Mouse (Mus musculus) ES-Bruce4 (cell line): Measurements from ENCODE around the gene Elf5. TPM values are rescaled to one million over a fixed set of nuclear protein-coding genes. Genes with fewer than 3 reads are reported as not detected.

Experiments
- H3K27ac ChIP-seq: 2 replicates; pipeline ENCODE4 v1.5.1; 2012; ENCODE audit warnings: low read length, inconsistent platforms; ENCODE audit not compliant: insufficient read depth
- H3K27me3 ChIP-seq: 2 replicates; pipeline ENCODE4 v1.6.1; 2012; ENCODE audit warnings: mild to moderate bottlenecking, low read length, inconsistent platforms; ENCODE audit not compliant: control insufficient read depth, poor library complexity, insufficient read depth, severe bottlenecking
- H3K36me3 ChIP-seq: 2 replicates; pipeline ENCODE4 v1.6.1; 2012; ENCODE audit warnings: inconsistent platforms, mild to moderate bottlenecking, low read length, moderate library complexity; ENCODE audit not compliant: control insufficient read depth, poor library complexity, insufficient read depth, severe bottlenecking
- H3K4me1 ChIP-seq: one replicate; pipeline ENCODE4 v1.8.1; 2011; ENCODE audit warnings: low read length; ENCODE audit not compliant: control insufficient read depth, insufficient read depth
- H3K4me3 ChIP-seq: 2 replicates; pipeline ENCODE4 v1.5.1; 2011; ENCODE audit warnings: low read depth, mild to moderate bottlenecking, low read length
- H3K9ac ChIP-seq: 2 replicates; pipeline ENCODE4 v1.6.1; 2012; ENCODE audit warnings: low read depth, mild to moderate bottlenecking, inconsistent platforms; ENCODE audit not compliant: poor library complexity, severe bottlenecking
- H3K9me3 ChIP-seq: replicated peaks from 2 replicates; pipeline ENCODE4 v1.6.1; 2012; ENCODE audit warnings: mild to moderate bottlenecking, low read length, inconsistent platforms; ENCODE audit not compliant: control insufficient read depth, poor library complexity, insufficient read depth, severe bottlenecking
- CTCF ChIP-seq: IDR thresholded peaks from one replicate; pipeline ENCODE4 v1.8.1; 2011; ENCODE audit warnings: low read depth, low read length
- EP300 ChIP-seq: IDR thresholded peaks from 2 replicates; pipeline ENCODE4 v1.6.1; 2011; ENCODE audit warnings: low read depth, low read length; ENCODE audit not compliant: insufficient read depth
- POLR2A ChIP-seq: IDR thresholded peaks from one replicate; pipeline ENCODE4 v1.8.1; 2011; ENCODE audit warnings: low read length; ENCODE audit not compliant: insufficient read depth
- polyA plus RNA-seq: library from polyadenylated mRNA; stranded (reverse); fragments of >200 nt; gene quantifications from 2 replicates; pipeline ENCODE4 v1.2.4, GENCODE M21; 2011; ENCODE audit warnings: low read depth; ENCODE audit not compliant: missing spikeins, insufficient read depth, insufficient read length

Elf5 gene
- polyA plus RNA-seq, 1 experiment = not detected

DNA sequence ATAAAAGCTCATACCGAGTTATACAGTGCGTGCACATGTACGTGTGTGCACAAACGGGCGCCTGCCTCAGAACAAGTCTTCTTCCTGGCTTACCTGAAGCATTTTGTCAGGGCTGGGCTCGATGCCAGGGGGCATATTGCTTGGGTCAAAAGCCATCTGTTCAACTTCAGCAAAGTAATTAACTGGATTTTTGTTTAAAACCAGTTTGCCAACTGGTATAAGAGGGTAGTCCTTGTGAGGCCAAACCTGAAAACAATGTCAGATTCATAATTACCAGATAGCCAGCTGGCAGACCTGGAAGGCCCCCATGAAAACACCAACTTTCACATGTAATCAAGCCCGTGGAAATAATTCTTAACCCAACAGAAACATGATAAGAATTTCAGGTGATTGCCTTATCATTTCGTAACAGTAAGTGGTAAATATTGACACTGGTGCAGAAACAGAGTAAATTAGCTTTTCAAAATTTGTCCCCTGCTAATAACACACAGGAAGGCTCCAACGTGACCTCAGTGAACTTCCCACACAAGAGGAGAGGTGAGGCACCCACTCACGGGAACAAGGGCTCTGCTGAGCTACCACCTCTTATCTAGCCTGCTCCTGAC lies 55.6 kb downstream of the Elf5 start:
- TF ChIP-seq CTCF (no peak), EP300 (no peak), POLR2A (no peak)
- Histone ChIP-seq H3K9me3 (no peaks in the 10 kb centered on the region), H3K4me1 (no peaks in the 10 kb centered on the region), H3K9ac (no peak overlapping the region), H3K27me3 (no peaks in the 10 kb centered on the region), H3K36me3 (peaks cover 30% of the 10 kb centered on the region), H3K4me3 (no peak overlapping the region), H3K27ac (no peak overlapping the region)

DNA sequence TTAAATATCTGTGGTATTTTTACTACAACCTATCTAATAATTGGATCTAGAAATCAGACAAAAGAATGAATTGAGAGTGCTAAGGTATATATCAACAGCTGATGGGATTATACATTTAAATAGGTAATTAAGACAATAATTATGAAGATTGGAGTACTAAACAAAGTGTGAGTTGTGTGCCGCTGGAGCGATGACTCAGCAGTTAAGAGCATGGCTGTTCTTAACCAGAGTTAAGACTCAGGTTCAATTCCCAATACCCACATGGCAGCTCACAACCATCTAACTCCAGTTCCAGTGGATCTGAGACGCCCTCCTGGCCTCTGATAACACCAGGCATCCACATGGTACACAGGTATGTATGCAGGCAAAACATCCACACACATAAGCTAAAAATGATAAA lies 61.9 kb downstream of the Elf5 start:
- TF ChIP-seq POLR2A (no peak), EP300 (no peak), CTCF (no peak)
- Histone ChIP-seq H3K36me3 (peaks cover 35% of the 10 kb centered on the region), H3K27ac (no peak overlapping the region)

DNA sequence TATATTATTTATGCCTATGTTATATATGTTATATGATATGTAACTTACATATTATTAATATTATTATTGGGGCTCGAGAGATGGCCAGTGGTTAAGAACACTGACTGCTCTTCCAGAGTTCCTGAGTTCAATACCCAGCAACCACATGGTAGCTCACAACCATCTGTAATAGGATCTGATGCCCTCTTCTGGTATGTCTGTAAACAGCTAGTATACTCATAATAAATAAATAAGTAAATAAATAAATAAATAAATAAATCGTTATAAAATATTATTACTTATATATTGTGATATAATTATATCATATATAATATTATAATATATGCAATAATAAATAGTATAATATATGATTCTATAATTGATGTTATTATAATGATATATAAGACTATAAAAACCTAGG lies 64.7 kb downstream of the Elf5 start:
- Histone ChIP-seq H3K4me3 (no peak overlapping the region), H3K27ac (no peak overlapping the region), H3K27me3 (no peaks in the 10 kb centered on the region), H3K9ac (no peak overlapping the region), H3K36me3 (peaks cover 22% of the 10 kb centered on the region), H3K4me1 (peaks cover 2% of the 10 kb centered on the region), H3K9me3 (no peaks in the 10 kb centered on the region)
- TF ChIP-seq POLR2A = no peak
- no peak for TF ChIP-seq EP300
- no peak for TF ChIP-seq CTCF

More for the DNA sequence above, 61.9 kb downstream of the Elf5 start:
- H3K4me3 ChIP-seq = no peak overlapping the region
- no peaks in the 10 kb centered on the region for H3K9me3 ChIP-seq
- no peak overlapping the region for H3K9ac ChIP-seq
- no peaks in the 10 kb centered on the region for H3K27me3 ChIP-seq
- H3K4me1 ChIP-seq = no peaks in the 10 kb centered on the region

DNA sequence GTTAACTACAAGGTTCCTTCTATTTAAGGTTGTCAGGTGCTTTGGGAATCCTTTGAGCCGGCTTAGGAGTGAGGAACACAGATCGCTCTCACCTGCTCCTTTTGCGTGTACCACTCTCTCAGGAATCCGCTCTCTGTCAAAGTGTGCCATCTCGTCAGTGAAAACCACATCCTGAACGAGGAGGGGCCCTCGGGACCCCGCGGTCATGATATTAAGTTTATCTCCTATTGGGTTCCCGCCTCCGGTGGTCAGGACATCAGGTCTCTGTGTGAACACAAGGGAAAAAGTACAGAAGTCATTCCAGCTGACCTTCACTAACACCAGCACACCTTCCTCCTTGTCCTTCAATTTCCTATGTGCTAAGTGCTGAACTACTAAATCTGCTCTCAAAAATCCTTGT lies 65.2 kb downstream of the Elf5 start:
- no peak overlapping the region for H3K9ac ChIP-seq
- H3K9me3 ChIP-seq = no peaks in the 10 kb centered on the region
- peaks cover 2% of the 10 kb centered on the region for H3K4me1 ChIP-seq
- H3K27ac ChIP-seq = no peak overlapping the region
- H3K27me3 ChIP-seq = no peaks in the 10 kb centered on the region
- no peak overlapping the region for H3K4me3 ChIP-seq
- TF ChIP-seq CTCF = no peak
- no peak for TF ChIP-seq POLR2A
- H3K36me3 ChIP-seq = peaks cover 22% of the 10 kb centered on the region

DNA sequence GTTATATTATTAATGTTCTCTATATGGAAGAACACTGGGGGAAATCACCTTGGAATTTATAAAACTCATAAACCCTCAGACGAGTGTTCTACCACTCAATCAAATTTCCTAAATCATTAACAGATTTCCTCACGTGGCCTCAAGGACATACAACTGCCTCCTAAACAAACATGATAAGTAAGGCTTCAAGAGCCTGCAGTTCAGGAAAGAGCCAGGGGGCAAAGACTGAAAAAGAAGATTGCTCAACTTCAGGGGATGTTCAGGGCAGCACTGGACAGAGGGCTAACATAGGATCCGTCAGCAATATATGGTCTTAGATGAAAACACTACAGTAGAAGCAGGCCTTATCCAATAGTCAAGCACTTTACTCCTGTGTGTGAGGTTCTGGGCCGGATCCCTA lies 66.0 kb downstream of the Elf5 start:
- Histone ChIP-seq H3K9me3 (no peaks in the 10 kb centered on the region), H3K4me3 (no peak overlapping the region), H3K9ac (no peak overlapping the region), H3K27ac (no peak overlapping the region), H3K36me3 (peaks cover 22% of the 10 kb centered on the region), H3K4me1 (peaks cover 2% of the 10 kb centered on the region), H3K27me3 (no peaks in the 10 kb centered on the region)
- no peak for TF ChIP-seq CTCF
- TF ChIP-seq EP300 = no peak
- TF ChIP-seq POLR2A = no peak

DNA sequence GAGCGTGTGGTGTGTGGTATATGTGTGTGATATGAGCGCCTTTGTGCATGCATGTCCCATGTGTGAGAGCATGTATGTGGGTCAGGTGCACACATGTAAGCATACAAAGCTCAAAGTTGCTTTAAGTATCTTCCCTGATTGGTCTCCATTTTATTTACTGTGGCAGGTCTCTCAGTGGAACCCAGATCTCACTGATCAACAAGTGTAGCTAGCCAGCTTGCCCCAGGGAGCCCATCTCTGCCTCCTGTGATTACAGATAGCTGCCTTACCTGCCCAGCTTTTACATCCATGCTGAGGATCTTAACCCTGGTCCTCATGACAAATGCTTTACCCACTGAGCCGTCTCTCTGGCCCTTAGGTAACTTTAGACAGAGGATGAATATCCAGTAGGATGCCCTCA lies 66.8 kb downstream of the Elf5 start:
- Histone ChIP-seq H3K4me3 (no peak overlapping the region), H3K9me3 (no peaks in the 10 kb centered on the region), H3K9ac (no peak overlapping the region), H3K36me3 (peaks cover 17% of the 10 kb centered on the region; the same call in 1 of the 2 replicates), H3K27me3 (no peaks in the 10 kb centered on the region), H3K27ac (no peak overlapping the region), H3K4me1 (peaks cover 2% of the 10 kb centered on the region)
- TF ChIP-seq POLR2A = no peak
- TF ChIP-seq EP300 = no peak
- TF ChIP-seq CTCF = no peak
